Mouse (Mus musculus) intestine, postnatal 0 days (tissue): ENCODE results near the gene Rtp2. TPM values are rescaled to one million over a fixed set of nuclear protein-coding genes. Genes with fewer than 3 reads are reported as not detected.
A peak's percentile ranks its signal among the peaks of the same experiment; 100 is the strongest.

Source experiments
- ATAC-seq: fragments of 200-750 bp; cut with Nextera tagmentation; 2 replicates; pipeline ENCODE4 v1.8.0; 2017; ENCODE audit warnings: mild to moderate bottlenecking, moderate TSS enrichment, moderate library complexity
- H3K27ac ChIP-seq: fragments of 300-500 bp; sonication (generic); 2 replicates; pipeline ENCODE4 v1.5.1; 2014; ENCODE audit warnings: mild to moderate bottlenecking, low read depth, low read length, moderate library complexity
- H3K27me3 ChIP-seq: fragments of 300-500 bp; sonication (generic); replicated peaks from 2 replicates; pipeline ENCODE4 v1.6.1; 2014; ENCODE audit warnings: low read length, mixed read lengths; ENCODE audit not compliant: control insufficient read depth, insufficient read depth
- H3K36me3 ChIP-seq: fragments of 300-500 bp; sonication (generic); 2 replicates; pipeline ENCODE4 v1.6.1; 2014; ENCODE audit warnings: mild to moderate bottlenecking, moderate library complexity; ENCODE audit not compliant: control insufficient read depth, insufficient read depth
- H3K4me1 ChIP-seq: fragments of 300-500 bp; sonication (generic); replicated peaks from 2 replicates; pipeline ENCODE4 v1.6.1; 2014; ENCODE audit warnings: antibody characterized with exemption, low read length, mixed read lengths; ENCODE audit not compliant: control insufficient read depth, insufficient read depth
- H3K4me2 ChIP-seq: fragments of 300-500 bp; sonication (generic); replicated peaks from 2 replicates; pipeline ENCODE4 v1.6.1; 2014; ENCODE audit warnings: low read depth, mild to moderate bottlenecking, moderate library complexity
- H3K4me3 ChIP-seq: fragments of 300-500 bp; sonication (generic); 2 replicates; pipeline ENCODE4 v1.5.1; 2014; ENCODE audit warnings: low read depth, low read length
- H3K9ac ChIP-seq: fragments of 300-500 bp; sonication (generic); 2 replicates; pipeline ENCODE4 v1.6.1; 2014; ENCODE audit warnings: mild to moderate bottlenecking, low read depth, low read length
- H3K9me3 ChIP-seq: fragments of 300-500 bp; sonication (generic); 2 replicates; pipeline ENCODE4 v1.6.1; 2016; ENCODE audit warnings: mixed run types; ENCODE audit not compliant: control insufficient read depth
- CTCF ChIP-seq: sonication (generic); IDR thresholded peaks from 2 replicates; pipeline ENCODE4 v1.5.1; 2016; ENCODE audit warnings: low read depth, mild to moderate bottlenecking, control low read depth, antibody characterized with exemption, moderate library complexity
- WGBS: fragments of 180-500 bp; shearing (Covaris S2); extraction: QIAGEN DNeasy Blood & Tissue Kit; methylation state at CpG from one replicate; pipeline ENCODE4 v1.1.7; 2014; 5-methylcytosine and 5-hydroxymethylcytosine counted together
- polyA plus RNA-seq: library from polyadenylated mRNA; unstranded; fragments of >200 nt; fragmentation: Nextera tagmentation; extraction: Ambion mirVana; gene quantifications from 2 replicates; pipeline ENCODE4 v1.2.1, GENCODE M21; 2015

The Rtp2 gene
- polyA plus RNA-seq, 1 experiment from 2014 or later: not detected

- H3K4me1 ChIP-seq: no peaks in the 10 kb centered on the region
- H3K36me3 ChIP-seq: no peaks in the 10 kb centered on the region
- no peak for ATAC-seq
- WGBS: 11% methylated on average over 12 of the region's 12 CpGs
- TF ChIP-seq CTCF: peak; percentile 91
- no peaks in the 10 kb centered on the region for H3K9me3 ChIP-seq
- no peak overlapping the region for H3K27ac ChIP-seq
- no peaks in the 10 kb centered on the region; the same call in none of the 2 replicates for H3K27me3 ChIP-seq
- no peak overlapping the region for H3K9ac ChIP-seq
- H3K4me2 ChIP-seq: peak overlapping the region; percentile 53
- no peak overlapping the region for H3K4me3 ChIP-seq
These were observed 33.4 kb downstream of the Rtp2 start for GRCm38 (mm10) chr16:23898840-23899239.

- Histone ChIP-seq H3K4me2 (peak overlapping the region; percentile 53), H3K9ac (no peak overlapping the region), H3K4me3 (peak overlapping the region; percentile 22), H3K27ac (no peak overlapping the region), H3K27me3 (no peaks in the 10 kb centered on the region; the same call in none of the 2 replicates), H3K36me3 (no peaks in the 10 kb centered on the region), H3K9me3 (no peaks in the 10 kb centered on the region), H3K4me1 (no peaks in the 10 kb centered on the region)
- peak; percentile 47; the same call in 1 of the 2 replicates for ATAC-seq
- peak; percentile 77 for TF ChIP-seq CTCF
- WGBS: 12% methylated on average over 15 of the region's 15 CpGs
These were observed 34.1 kb downstream of the Rtp2 start for GRCm38 (mm10) chr16:23897984-23898586.

GRCm38 (mm10) chr16:23897486-23897885, 34.7 kb downstream of the Rtp2 start:
- no peak overlapping the region for H3K4me3 ChIP-seq

GRCm38 (mm10) chr16:23895135-23895534, 37.1 kb downstream of the Rtp2 start:
- Histone ChIP-seq H3K27ac (no peak overlapping the region), H3K9ac (no peak overlapping the region), H3K4me3 (no peak overlapping the region), H3K36me3 (no peaks in the 10 kb centered on the region), H3K4me1 (no peaks in the 10 kb centered on the region), H3K4me2 (no peak overlapping the region), H3K27me3 (peaks cover 10% of the 10 kb centered on the region), H3K9me3 (no peaks in the 10 kb centered on the region)
- 70% methylated on average over 3 of the region's 3 CpGs for WGBS
- no peak for ATAC-seq
- no peak for TF ChIP-seq CTCF

More at GRCm38 (mm10) chr16:23897486-23897885, 34.7 kb downstream of the Rtp2 start:
- no peak for TF ChIP-seq CTCF
- WGBS: 63% methylated on average over 5 of the region's 5 CpGs
- no peak overlapping the region for H3K27ac ChIP-seq
- H3K4me2 ChIP-seq: peak overlapping the region; percentile 53; the same call in 1 of the 2 replicates
- H3K9me3 ChIP-seq: no peaks in the 10 kb centered on the region
- no peaks in the 10 kb centered on the region; the same call in none of the 2 replicates for H3K27me3 ChIP-seq
- H3K9ac ChIP-seq: no peak overlapping the region
- H3K4me1 ChIP-seq: no peaks in the 10 kb centered on the region
- no peak for ATAC-seq
- no peaks in the 10 kb centered on the region for H3K36me3 ChIP-seq

GRCm38 (mm10) chr16:23890636-23891035, 41.6 kb downstream of the Rtp2 start, which contains the start of gene Sst:
Gene Sst, minus strand, starts transcription at chr16:23890958.
- no peaks in the 10 kb centered on the region for H3K36me3 ChIP-seq
- H3K27ac ChIP-seq: no peak within 1 kb of the TSS
- H3K9ac ChIP-seq: no peak within 1 kb of the TSS
- no peaks in the 10 kb centered on the region for H3K9me3 ChIP-seq
- peaks cover 13% of the 10 kb centered on the region; the same call in 1 of the 2 replicates for H3K27me3 ChIP-seq
- no peaks in the 10 kb centered on the region for H3K4me1 ChIP-seq
- WGBS: 7% methylated on average over 26 of the region's 26 CpGs
- no peak for ATAC-seq
- TF ChIP-seq CTCF: no peak
- H3K4me3 ChIP-seq: no peak within 1 kb of the TSS
- H3K4me2 ChIP-seq: no peak within 1 kb of the TSS

GRCm38 (mm10) chr16:23890151-23890550, 42.0 kb downstream of the Rtp2 start:
- Histone ChIP-seq H3K9me3 (no peaks in the 10 kb centered on the region), H3K4me3 (no peak overlapping the region), H3K4me1 (no peaks in the 10 kb centered on the region), H3K36me3 (no peaks in the 10 kb centered on the region), H3K9ac (no peak overlapping the region), H3K4me2 (no peak overlapping the region), H3K27me3 (peaks cover 13% of the 10 kb centered on the region; the same call in 1 of the 2 replicates), H3K27ac (no peak overlapping the region)
- TF ChIP-seq CTCF: no peak
- ATAC-seq: no peak
- 5% methylated on average over 9 of the region's 9 CpGs for WGBS
